Mouse (Mus musculus) MEL (cell line): ENCODE data around the gene P4ha2. TPM values are rescaled to one million over a fixed set of nuclear protein-coding genes. Genes with fewer than 3 reads are reported as not detected.
A peak's percentile ranks its signal among the peaks of the same experiment; 100 is the strongest.

Experiments
- DNase-seq: peaks from one replicate; pipeline ENCODE4 v3.0.0; 2011; ENCODE audit warnings: low read depth, low spot score
- H3K27ac ChIP-seq: 2 replicates; pipeline ENCODE4 v1.5.1; 2012; ENCODE audit warnings: low read depth, mild to moderate bottlenecking, control low read depth, low read length, moderate library complexity; ENCODE audit not compliant: control insufficient read depth
- H3K27me3 ChIP-seq, 2 experiments: fragments of 150-350 bp in 1 of 2; sonication (generic) in 1 of 2; 2 replicates each; pipeline ENCODE4 v1.6.1; 2012; ENCODE audit warnings: low read length in 2 of 2, mild to moderate bottlenecking in 2 of 2, improper control_type of control experiment in 1 of 2, moderate library complexity in 1 of 2; ENCODE audit not compliant: insufficient read depth in 2 of 2, control insufficient read depth in 1 of 2
- H3K36me3 ChIP-seq, 2 experiments: 2 replicates each; pipeline ENCODE4 v1.6.1; 2012 to 2014; ENCODE audit warnings: low read length in 2 of 2, improper control_type of control experiment in 1 of 2, inconsistent platforms in 1 of 2, mild to moderate bottlenecking in 1 of 2; ENCODE audit not compliant: insufficient read depth in 2 of 2, control insufficient read depth in 1 of 2
- H3K4me1 ChIP-seq, 2 experiments: fragments of 150-350 bp in 1 of 2; sonication (generic) in 1 of 2; 2 replicates each; pipeline ENCODE4 v1.6.1; 2012; ENCODE audit warnings: low read length in 2 of 2, improper control_type of control experiment in 1 of 2, mild to moderate bottlenecking in 1 of 2; ENCODE audit not compliant: insufficient read depth in 2 of 2, control insufficient read depth in 1 of 2
- H3K4me3 ChIP-seq, 2 experiments: fragments of 150-350 bp in 1 of 2; sonication (generic) in 1 of 2; 2 replicates each; pipeline ENCODE4 v1.5.1; 2012; ENCODE audit warnings: low read depth in 2 of 2, low read length in 2 of 2, mild to moderate bottlenecking in 2 of 2, moderate library complexity in 2 of 2, control low read depth in 1 of 2, improper control_type of control experiment in 1 of 2; ENCODE audit not compliant: control insufficient read depth in 1 of 2, insufficient read depth in 1 of 2
- H3K79me2 ChIP-seq: 2 replicates; pipeline ENCODE4 v1.6.1; 2012; ENCODE audit warnings: mild to moderate bottlenecking, low read length, moderate library complexity; ENCODE audit not compliant: control insufficient read depth, poor library complexity, insufficient read depth
- H3K9ac ChIP-seq: 2 replicates; pipeline ENCODE4 v1.6.1; 2012; ENCODE audit warnings: low read depth, mild to moderate bottlenecking, control low read depth, low read length, moderate library complexity; ENCODE audit not compliant: control insufficient read depth, poor library complexity, severe bottlenecking
- H3K9me3 ChIP-seq: fragments of 150-350 bp; sonication (generic); replicated peaks from 2 replicates; pipeline ENCODE4 v1.6.1; 2012; ENCODE audit warnings: mild to moderate bottlenecking, low read length, improper control_type of control experiment, moderate library complexity; ENCODE audit not compliant: insufficient read depth
- CHD2 ChIP-seq: IDR thresholded peaks from 2 replicates; pipeline ENCODE4 v1.6.1; 2011; ENCODE audit warnings: low read length, improper control_type of control experiment
- CTCF ChIP-seq, 3 experiments: IDR thresholded peaks in 2 of 3; conservative IDR thresholded peaks in 1 of 3; 2 replicates each; pipeline ENCODE4 v1.5.1; 2011 to 2012; ENCODE audit warnings: low read length in 3 of 3, low read depth in 2 of 3, mild to moderate bottlenecking in 2 of 3, improper control_type of control experiment in 1 of 3, inconsistent platforms in 1 of 3, mixed read lengths in 1 of 3, moderate library complexity in 1 of 3; ENCODE audit not compliant: control insufficient read depth in 1 of 3, insufficient read depth in 1 of 3, poor library complexity in 1 of 3, severe bottlenecking in 1 of 3
- ELF1 ChIP-seq: IDR thresholded peaks from 2 replicates; pipeline ENCODE4 v1.6.1; 2014; ENCODE audit warnings: low read depth, mild to moderate bottlenecking, inconsistent platforms, low read length, improper control_type of control experiment, moderate library complexity
- EP300 ChIP-seq, 2 experiments: IDR thresholded peaks; 2 replicates each; pipeline ENCODE4 v1.6.1; 2011; ENCODE audit warnings: improper control_type of control experiment in 2 of 2, low read length in 2 of 2, low read depth in 1 of 2, mild to moderate bottlenecking in 1 of 2
- ETS1 ChIP-seq: IDR thresholded peaks from 2 replicates; pipeline ENCODE4 v1.6.1; 2012; ENCODE audit warnings: low read depth, mild to moderate bottlenecking, inconsistent platforms, low read length, improper control_type of control experiment, moderate library complexity
- GABPA ChIP-seq: IDR thresholded peaks from 2 replicates; pipeline ENCODE4 v1.6.1; 2012; ENCODE audit warnings: low read depth, mild to moderate bottlenecking, inconsistent platforms, low read length, improper control_type of control experiment, moderate library complexity
- GATA1 ChIP-seq: IDR thresholded peaks from 2 replicates; pipeline ENCODE4 v1.6.1; 2011; ENCODE audit warnings: low read depth, low read length, improper control_type of control experiment
- HCFC1 ChIP-seq: IDR thresholded peaks from 2 replicates; pipeline ENCODE4 v1.6.1; 2012; ENCODE audit warnings: low read depth, mild to moderate bottlenecking, inconsistent platforms, low read length, improper control_type of control experiment, moderate library complexity
- JUND ChIP-seq: IDR thresholded peaks from 2 replicates; pipeline ENCODE4 v1.6.1; 2011; ENCODE audit warnings: low read depth, mild to moderate bottlenecking, improper control_type of control experiment, low read length
- KAT2A ChIP-seq: conservative IDR thresholded peaks from 2 replicates; pipeline ENCODE4 v1.6.1; 2012; ENCODE audit warnings: low read depth, low read length, improper control_type of control experiment, inconsistent platforms
- MAX ChIP-seq: IDR thresholded peaks from 2 replicates; pipeline ENCODE4 v1.6.1; 2011; ENCODE audit warnings: low read length, improper control_type of control experiment
- MEF2A ChIP-seq: IDR thresholded peaks from 2 replicates; pipeline ENCODE4 v1.6.1; 2014; ENCODE audit warnings: low read depth, mild to moderate bottlenecking, inconsistent platforms, low read length, improper control_type of control experiment; ENCODE audit not compliant: poor library complexity, insufficient replicate concordance, severe bottlenecking; ENCODE audit errors: extremely low read depth
- MXI1 ChIP-seq: IDR thresholded peaks from 2 replicates; pipeline ENCODE4 v1.6.1; 2011; ENCODE audit warnings: mild to moderate bottlenecking, low read depth, low read length, improper control_type of control experiment
- MYB ChIP-seq: IDR thresholded peaks from 2 replicates; pipeline ENCODE4 v1.6.1; 2011; ENCODE audit warnings: mild to moderate bottlenecking, low read depth, low read length, improper control_type of control experiment
- MYC ChIP-seq: IDR thresholded peaks from 2 replicates; pipeline ENCODE4 v1.6.1; 2011; ENCODE audit warnings: low read depth, mild to moderate bottlenecking, low read length, improper control_type of control experiment, moderate library complexity
- NELFE ChIP-seq: IDR thresholded peaks from 2 replicates; pipeline ENCODE4 v1.6.1; 2011; ENCODE audit warnings: low read depth, low read length, improper control_type of control experiment
- POLR2AphosphoS2 ChIP-seq: IDR thresholded peaks from 2 replicates; pipeline ENCODE4 v1.6.1; 2011; ENCODE audit warnings: low read length, improper control_type of control experiment
- POLR2AphosphoS5 ChIP-seq: IDR thresholded peaks from 2 replicates; pipeline ENCODE4 v1.6.1; 2012; ENCODE audit warnings: low read depth, borderline replicate concordance, mild to moderate bottlenecking, inconsistent platforms, low read length, moderate library complexity, mixed read lengths
- RAD21 ChIP-seq: IDR thresholded peaks from 2 replicates; pipeline ENCODE4 v1.6.1; 2011; ENCODE audit warnings: mild to moderate bottlenecking, low read depth, low read length, improper control_type of control experiment
- RCOR1 ChIP-seq: IDR thresholded peaks from 2 replicates; pipeline ENCODE4 v1.6.1; 2012; ENCODE audit warnings: low read depth, mild to moderate bottlenecking, inconsistent platforms, low read length, improper control_type of control experiment
- SIN3A ChIP-seq: IDR thresholded peaks from 2 replicates; pipeline ENCODE4 v1.6.1; 2012; ENCODE audit warnings: low read length, improper control_type of control experiment, inconsistent platforms
- SMC3 ChIP-seq: IDR thresholded peaks from 2 replicates; pipeline ENCODE4 v1.6.1; 2011; ENCODE audit warnings: low read depth, low read length, improper control_type of control experiment
- TBP ChIP-seq: IDR thresholded peaks from 2 replicates; pipeline ENCODE4 v1.8.0; 2011; ENCODE audit warnings: low read depth, low read length, improper control_type of control experiment
- TCF12 ChIP-seq: IDR thresholded peaks from 2 replicates; pipeline ENCODE4 v1.6.1; 2014; ENCODE audit warnings: low read depth, mild to moderate bottlenecking, inconsistent platforms, low read length, improper control_type of control experiment, moderate library complexity
- UBTF ChIP-seq: IDR thresholded peaks from 2 replicates; pipeline ENCODE4 v1.6.1; 2012; ENCODE audit warnings: low read depth, mild to moderate bottlenecking, inconsistent platforms, low read length, improper control_type of control experiment, moderate library complexity, borderline replicate concordance; ENCODE audit not compliant: insufficient read depth
- USF1 ChIP-seq: IDR thresholded peaks from 2 replicates; pipeline ENCODE4 v1.6.1; 2014; ENCODE audit warnings: low read depth, mild to moderate bottlenecking, inconsistent platforms, low read length, improper control_type of control experiment, moderate library complexity
- USF2 ChIP-seq, 2 experiments: IDR thresholded peaks; 2 replicates each; pipeline ENCODE4 v1.6.1; 2011 to 2012; ENCODE audit warnings: improper control_type of control experiment in 2 of 2, low read length in 2 of 2, borderline replicate concordance in 1 of 2, inconsistent platforms in 1 of 2, low read depth in 1 of 2, mild to moderate bottlenecking in 1 of 2; ENCODE audit not compliant: insufficient read depth in 1 of 2
- ZMIZ1 ChIP-seq: IDR thresholded peaks from 2 replicates; pipeline ENCODE4 v1.6.1; 2012; ENCODE audit warnings: low read depth, mild to moderate bottlenecking, inconsistent platforms, low read length, improper control_type of control experiment, moderate library complexity
- ZNF384 ChIP-seq: IDR thresholded peaks from 2 replicates; pipeline ENCODE4 v1.6.1; 2012; ENCODE audit warnings: low read depth, mild to moderate bottlenecking, inconsistent platforms, low read length, improper control_type of control experiment
- polyA plus RNA-seq, 2 experiments: library from polyadenylated mRNA; stranded (reverse) in 1 of 2; unstranded in 1 of 2; fragments of >175 nt in 1 of 2; fragments of >200 nt in 1 of 2; gene quantifications; 2 replicates each; pipeline versions ENCODE4 v1.2.1 to v1.2.4; 2012; ENCODE audit warnings: low replicate concordance in 2 of 2, low read depth in 1 of 2; ENCODE audit not compliant: insufficient read length in 2 of 2, insufficient read depth in 1 of 2, missing spikeins in 1 of 2
- total RNA-seq: library from RNA; depleted of rRNA; stranded (reverse); fragments of 300-350 nt; gene quantifications from 2 replicates; pipeline ENCODE4 v1.2.3, GENCODE M21; 2012

The P4ha2 gene
- total and polyA plus RNA-seq, 3 experiments: 18.6 to 57.8 TPM; not detected in 1

GRCm38 (mm10) chr11:54152957-54153356, 53.1 kb downstream of the P4ha2 start:
- no peak overlapping the region for H3K4me3 ChIP-seq
- peaks cover 0 to 27% of the 10 kb centered on the region in 2 experiments; a peak in 2 of 4 replicates for H3K36me3 ChIP-seq
- TF ChIP-seq UBTF: no peak
- no peak for TF ChIP-seq MYC
- no peak for TF ChIP-seq POLR2AphosphoS5
- TF ChIP-seq TBP: no peak
- TF ChIP-seq JUND: no peak
- no peak for TF ChIP-seq SIN3A
- no peak for TF ChIP-seq HCFC1
- TF ChIP-seq MXI1: no peak
- no peak for TF ChIP-seq CHD2
- TF ChIP-seq ZMIZ1: no peak
- TF ChIP-seq ELF1: no peak
- TF ChIP-seq NELFE: no peak
- TF ChIP-seq GABPA: no peak
- no peak for TF ChIP-seq USF2 (IDR thresholded peaks at IDR 0.05; ENCODE audit: borderline replicate concordance in 1 of 2, insufficient read depth in 1 of 2, low read depth in 1 of 2, low read length in 2 of 2)
- TF ChIP-seq CTCF (IDR thresholded peaks at IDR 0.05 in 2 of 3, conservative IDR thresholded peaks at IDR 0.05 in 1 of 3; ENCODE audit: control insufficient read depth in 1 of 3, insufficient read depth in 1 of 3, low read depth in 2 of 3, low read length in 3 of 3, poor library complexity in 1 of 3, severe bottlenecking in 1 of 3): no peak
- TF ChIP-seq USF1: no peak
- no peaks in the 10 kb centered on the region for H3K27me3 ChIP-seq
- H3K4me1 ChIP-seq: peaks cover 26 to 37% of the 10 kb centered on the region in 2 experiments
- no peak overlapping the region for H3K27ac ChIP-seq
- no peaks in the 10 kb centered on the region for H3K9me3 ChIP-seq
- no peak for DNase-seq
- H3K79me2 ChIP-seq: no peaks in the 10 kb centered on the region
- no peak overlapping the region for H3K9ac ChIP-seq

GRCm38 (mm10) chr11:54155864-54156263, 56.0 kb downstream of the P4ha2 start:
- H3K79me2 ChIP-seq: no peaks in the 10 kb centered on the region
- peak overlapping the region; percentile 9 for H3K9ac ChIP-seq
- DNase-seq: peak; percentile 95
- no peak overlapping the region for H3K4me3 ChIP-seq
- peaks cover 0 to 15% of the 10 kb centered on the region in 2 experiments; a peak in 2 of 4 replicates for H3K36me3 ChIP-seq
- TF ChIP-seq SIN3A (peak; percentile 60), TBP (no peak), MAX (no peak), RAD21 (0 out of 2 replicates have a peak, but pooled peaks have one; percentile 2), CTCF (IDR thresholded peaks at IDR 0.05 in 2 of 3, conservative IDR thresholded peaks at IDR 0.05 in 1 of 3; ENCODE audit: control insufficient read depth in 1 of 3, insufficient read depth in 1 of 3, low read depth in 2 of 3, low read length in 3 of 3, poor library complexity in 1 of 3, severe bottlenecking in 1 of 3) (peak in 1 of 3 experiments; percentile 13; a peak in 1 of 6 replicates), KAT2A (no peak), MEF2A (no peak), RCOR1 (peak; percentile 83), MYC (no peak), GABPA (no peak), TCF12 (0 out of 2 replicates have a peak, but pooled peaks have one; percentile 40), ZNF384 (no peak), MXI1 (peak; percentile 36; the same call in 1 of the 2 replicates), JUND (peak; percentile 64; the same call in 1 of the 2 replicates), ELF1 (peak; percentile 60), MYB (no peak), GATA1 (no peak), POLR2AphosphoS2 (no peak), ETS1 (peak; percentile 87), SMC3 (0 out of 2 replicates have a peak, but pooled peaks have one; percentile 18), EP300 (IDR thresholded peaks at IDR 0.05; ENCODE audit: low read depth in 1 of 2, low read length in 2 of 2) (peak; percentile 77 to 86)
- H3K4me1 ChIP-seq: peaks cover 11 to 26% of the 10 kb centered on the region in 2 experiments
- H3K9me3 ChIP-seq: no peaks in the 10 kb centered on the region
- no peaks in the 10 kb centered on the region for H3K27me3 ChIP-seq
- H3K27ac ChIP-seq: 0 out of 2 replicates have a peak overlapping the region, but pooled peaks have one; percentile 22
